Mouse (Mus musculus): ENCODE results near the gene Ankrd24.

Gene Ankrd24

GRCm38 (mm10) chr10:81605666-81605973, 22.7 kb upstream of the Ankrd24 start:
- DNase-seq (ENCODE audit: low read depth, low spot score) = no peak

- peak; percentile 95 for DNase-seq (ENCODE audit: low read depth, low spot score)
These were observed 22.2 kb upstream of the Ankrd24 start, which contains the start of gene BC025920 for GRCm38 (mm10) chr10:81605974-81606751. Gene BC025920 (plus strand): TSS chr10:81606270.

- no peak for DNase-seq (ENCODE audit: low read depth, low spot score)
These were observed 20.0 kb upstream of the Ankrd24 start for GRCm38 (mm10) chr10:81608308-81608707.

GRCm38 (mm10) chr10:81612779-81613178, 15.6 kb upstream of the Ankrd24 start:
- DNase-seq (ENCODE audit: low read depth, low spot score) = no peak

GRCm38 (mm10) chr10:81615486-81615885, 12.9 kb upstream of the Ankrd24 start:
- DNase-seq (ENCODE audit: low read depth, low spot score) = no peak

GRCm38 (mm10) chr10:81619976-81620375, 8.4 kb upstream of the Ankrd24 start:
- DNase-seq (ENCODE audit: low read depth, low spot score) = no peak

- DNase-seq (ENCODE audit: low read depth, low spot score) = no peak
These were observed 7.6 kb upstream of the Ankrd24 start for GRCm38 (mm10) chr10:81620786-81621185.

GRCm38 (mm10) chr10:81623441-81623840, 4.9 kb upstream of the Ankrd24 start:
- no peak for DNase-seq (ENCODE audit: low read depth, low spot score)

GRCm38 (mm10) chr10:81626101-81626993, 2.0 kb upstream of the Ankrd24 start:
- DNase-seq (ENCODE audit: low read depth, low spot score) = peak; percentile 32

GRCm38 (mm10) chr10:81626994-81627835, 1.1 kb upstream of the Ankrd24 start, which contains the start of gene Sirt6:
Gene Sirt6 (minus strand): TSS chr10:81627797.
- peak; percentile 96 for DNase-seq (ENCODE audit: low read depth, low spot score)

- DNase-seq (ENCODE audit: low read depth, low spot score) = no peak
These were observed 512 bp upstream of the Ankrd24 start for GRCm38 (mm10) chr10:81627836-81628220.

- peak; percentile 94 for DNase-seq (ENCODE audit: low read depth, low spot score)
These were observed 5.1 kb downstream of the Ankrd24 start for GRCm38 (mm10) chr10:81633253-81634099.

- no peak for DNase-seq (ENCODE audit: low read depth, low spot score)
These were observed 8.0 kb downstream of the Ankrd24 start for GRCm38 (mm10) chr10:81636338-81636737.

GRCm38 (mm10) chr10:81638101-81638500, 9.8 kb downstream of the Ankrd24 start:
- no peak for DNase-seq (ENCODE audit: low read depth, low spot score)

- peak; percentile 1 for DNase-seq (ENCODE audit: low read depth, low spot score)
These were observed 12.5 kb downstream of the Ankrd24 start for GRCm38 (mm10) chr10:81640825-81641224.

- DNase-seq (ENCODE audit: low read depth, low spot score) = peak; percentile 1
These were observed 13.2 kb downstream of the Ankrd24 start for GRCm38 (mm10) chr10:81641566-81641965.

GRCm38 (mm10) chr10:81641978-81642647, 13.8 kb downstream of the Ankrd24 start:
- peak; percentile 9 for DNase-seq (ENCODE audit: low read depth, low spot score)

GRCm38 (mm10) chr10:81642648-81643448, 14.5 kb downstream of the Ankrd24 start:
- DNase-seq (ENCODE audit: low read depth, low spot score) = no peak

- peak; percentile 98 for DNase-seq (ENCODE audit: low read depth, low spot score)
These were observed 15.2 kb downstream of the Ankrd24 start for GRCm38 (mm10) chr10:81643449-81644055.
